Mouse (Mus musculus) MEL (cell line): ENCODE data around the gene Pdzd2. TPM values are rescaled to one million over a fixed set of nuclear protein-coding genes. Genes with fewer than 3 reads are reported as not detected.

Source experiments
- DNase-seq: peaks from one replicate; pipeline ENCODE4 v3.0.0; 2011; ENCODE audit warnings: low read depth, low spot score
- H3K27ac ChIP-seq: 2 replicates; pipeline ENCODE4 v1.5.1; 2012; ENCODE audit warnings: low read depth, mild to moderate bottlenecking, control low read depth, low read length, moderate library complexity; ENCODE audit not compliant: control insufficient read depth
- H3K27me3 ChIP-seq, 2 experiments: fragments of 150-350 bp in 1 of 2; sonication (generic) in 1 of 2; 2 replicates each; pipeline ENCODE4 v1.6.1; 2012; ENCODE audit warnings: low read length in 2 of 2, mild to moderate bottlenecking in 2 of 2, improper control_type of control experiment in 1 of 2, moderate library complexity in 1 of 2; ENCODE audit not compliant: insufficient read depth in 2 of 2, control insufficient read depth in 1 of 2
- H3K36me3 ChIP-seq, 2 experiments: 2 replicates each; pipeline ENCODE4 v1.6.1; 2012 to 2014; ENCODE audit warnings: low read length in 2 of 2, improper control_type of control experiment in 1 of 2, inconsistent platforms in 1 of 2, mild to moderate bottlenecking in 1 of 2; ENCODE audit not compliant: insufficient read depth in 2 of 2, control insufficient read depth in 1 of 2
- H3K4me1 ChIP-seq, 2 experiments: fragments of 150-350 bp in 1 of 2; sonication (generic) in 1 of 2; 2 replicates each; pipeline ENCODE4 v1.6.1; 2012; ENCODE audit warnings: low read length in 2 of 2, improper control_type of control experiment in 1 of 2, mild to moderate bottlenecking in 1 of 2; ENCODE audit not compliant: insufficient read depth in 2 of 2, control insufficient read depth in 1 of 2
- H3K4me3 ChIP-seq, 2 experiments: fragments of 150-350 bp in 1 of 2; sonication (generic) in 1 of 2; 2 replicates each; pipeline ENCODE4 v1.5.1; 2012; ENCODE audit warnings: low read depth in 2 of 2, low read length in 2 of 2, mild to moderate bottlenecking in 2 of 2, moderate library complexity in 2 of 2, control low read depth in 1 of 2, improper control_type of control experiment in 1 of 2; ENCODE audit not compliant: control insufficient read depth in 1 of 2, insufficient read depth in 1 of 2
- H3K79me2 ChIP-seq: 2 replicates; pipeline ENCODE4 v1.6.1; 2012; ENCODE audit warnings: mild to moderate bottlenecking, low read length, moderate library complexity; ENCODE audit not compliant: control insufficient read depth, poor library complexity, insufficient read depth
- H3K9ac ChIP-seq: 2 replicates; pipeline ENCODE4 v1.6.1; 2012; ENCODE audit warnings: low read depth, mild to moderate bottlenecking, control low read depth, low read length, moderate library complexity; ENCODE audit not compliant: control insufficient read depth, poor library complexity, severe bottlenecking
- H3K9me3 ChIP-seq: fragments of 150-350 bp; sonication (generic); replicated peaks from 2 replicates; pipeline ENCODE4 v1.6.1; 2012; ENCODE audit warnings: mild to moderate bottlenecking, low read length, improper control_type of control experiment, moderate library complexity; ENCODE audit not compliant: insufficient read depth
- BHLHE40 ChIP-seq: IDR thresholded peaks from 2 replicates; pipeline ENCODE4 v1.6.1; 2012; ENCODE audit warnings: low read depth, mild to moderate bottlenecking, inconsistent platforms, low read length, improper control_type of control experiment, borderline replicate concordance
- CTCF ChIP-seq, 3 experiments: IDR thresholded peaks in 2 of 3; conservative IDR thresholded peaks in 1 of 3; 2 replicates each; pipeline ENCODE4 v1.5.1; 2011 to 2012; ENCODE audit warnings: low read length in 3 of 3, low read depth in 2 of 3, mild to moderate bottlenecking in 2 of 3, improper control_type of control experiment in 1 of 3, inconsistent platforms in 1 of 3, mixed read lengths in 1 of 3, moderate library complexity in 1 of 3; ENCODE audit not compliant: control insufficient read depth in 1 of 3, insufficient read depth in 1 of 3, poor library complexity in 1 of 3, severe bottlenecking in 1 of 3
- ELF1 ChIP-seq: IDR thresholded peaks from 2 replicates; pipeline ENCODE4 v1.6.1; 2014; ENCODE audit warnings: low read depth, mild to moderate bottlenecking, inconsistent platforms, low read length, improper control_type of control experiment, moderate library complexity
- ETS1 ChIP-seq: IDR thresholded peaks from 2 replicates; pipeline ENCODE4 v1.6.1; 2012; ENCODE audit warnings: low read depth, mild to moderate bottlenecking, inconsistent platforms, low read length, improper control_type of control experiment, moderate library complexity
- HCFC1 ChIP-seq: IDR thresholded peaks from 2 replicates; pipeline ENCODE4 v1.6.1; 2012; ENCODE audit warnings: low read depth, mild to moderate bottlenecking, inconsistent platforms, low read length, improper control_type of control experiment, moderate library complexity
- JUND ChIP-seq: IDR thresholded peaks from 2 replicates; pipeline ENCODE4 v1.6.1; 2011; ENCODE audit warnings: low read depth, mild to moderate bottlenecking, improper control_type of control experiment, low read length
- MAX ChIP-seq: IDR thresholded peaks from 2 replicates; pipeline ENCODE4 v1.6.1; 2011; ENCODE audit warnings: low read length, improper control_type of control experiment
- MEF2A ChIP-seq: IDR thresholded peaks from 2 replicates; pipeline ENCODE4 v1.6.1; 2014; ENCODE audit warnings: low read depth, mild to moderate bottlenecking, inconsistent platforms, low read length, improper control_type of control experiment; ENCODE audit not compliant: poor library complexity, insufficient replicate concordance, severe bottlenecking; ENCODE audit errors: extremely low read depth
- MXI1 ChIP-seq: IDR thresholded peaks from 2 replicates; pipeline ENCODE4 v1.6.1; 2011; ENCODE audit warnings: mild to moderate bottlenecking, low read depth, low read length, improper control_type of control experiment
- MYC ChIP-seq: IDR thresholded peaks from 2 replicates; pipeline ENCODE4 v1.6.1; 2011; ENCODE audit warnings: low read depth, mild to moderate bottlenecking, low read length, improper control_type of control experiment, moderate library complexity
- NELFE ChIP-seq: IDR thresholded peaks from 2 replicates; pipeline ENCODE4 v1.6.1; 2011; ENCODE audit warnings: low read depth, low read length, improper control_type of control experiment
- POLR2AphosphoS2 ChIP-seq: IDR thresholded peaks from 2 replicates; pipeline ENCODE4 v1.6.1; 2011; ENCODE audit warnings: low read length, improper control_type of control experiment
- POLR2AphosphoS5 ChIP-seq: IDR thresholded peaks from 2 replicates; pipeline ENCODE4 v1.6.1; 2012; ENCODE audit warnings: low read depth, borderline replicate concordance, mild to moderate bottlenecking, inconsistent platforms, low read length, moderate library complexity, mixed read lengths
- RAD21 ChIP-seq: IDR thresholded peaks from 2 replicates; pipeline ENCODE4 v1.6.1; 2011; ENCODE audit warnings: mild to moderate bottlenecking, low read depth, low read length, improper control_type of control experiment
- RCOR1 ChIP-seq: IDR thresholded peaks from 2 replicates; pipeline ENCODE4 v1.6.1; 2012; ENCODE audit warnings: low read depth, mild to moderate bottlenecking, inconsistent platforms, low read length, improper control_type of control experiment
- SIN3A ChIP-seq: IDR thresholded peaks from 2 replicates; pipeline ENCODE4 v1.6.1; 2012; ENCODE audit warnings: low read length, improper control_type of control experiment, inconsistent platforms
- SMC3 ChIP-seq: IDR thresholded peaks from 2 replicates; pipeline ENCODE4 v1.6.1; 2011; ENCODE audit warnings: low read depth, low read length, improper control_type of control experiment
- UBTF ChIP-seq: IDR thresholded peaks from 2 replicates; pipeline ENCODE4 v1.6.1; 2012; ENCODE audit warnings: low read depth, mild to moderate bottlenecking, inconsistent platforms, low read length, improper control_type of control experiment, moderate library complexity, borderline replicate concordance; ENCODE audit not compliant: insufficient read depth
- USF2 ChIP-seq, 2 experiments: IDR thresholded peaks; 2 replicates each; pipeline ENCODE4 v1.6.1; 2011 to 2012; ENCODE audit warnings: improper control_type of control experiment in 2 of 2, low read length in 2 of 2, borderline replicate concordance in 1 of 2, inconsistent platforms in 1 of 2, low read depth in 1 of 2, mild to moderate bottlenecking in 1 of 2; ENCODE audit not compliant: insufficient read depth in 1 of 2
- ZC3H11A ChIP-seq: IDR thresholded peaks from 2 replicates; pipeline ENCODE4 v1.6.1; 2012; ENCODE audit warnings: low read depth, mild to moderate bottlenecking, inconsistent platforms, low read length, improper control_type of control experiment
- polyA plus RNA-seq, 2 experiments: library from polyadenylated mRNA; stranded (reverse) in 1 of 2; unstranded in 1 of 2; fragments of >175 nt in 1 of 2; fragments of >200 nt in 1 of 2; gene quantifications; 2 replicates each; pipeline versions ENCODE4 v1.2.1 to v1.2.4; 2012; ENCODE audit warnings: low replicate concordance in 2 of 2, low read depth in 1 of 2; ENCODE audit not compliant: insufficient read length in 2 of 2, insufficient read depth in 1 of 2, missing spikeins in 1 of 2
- total RNA-seq: library from RNA; depleted of rRNA; stranded (reverse); fragments of 300-350 nt; gene quantifications from 2 replicates; pipeline ENCODE4 v1.2.3, GENCODE M21; 2012

Gene Pdzd2
- total and polyA plus RNA-seq, 3 experiments: 0.15 to 0.33 TPM; not detected in 1

DNA sequence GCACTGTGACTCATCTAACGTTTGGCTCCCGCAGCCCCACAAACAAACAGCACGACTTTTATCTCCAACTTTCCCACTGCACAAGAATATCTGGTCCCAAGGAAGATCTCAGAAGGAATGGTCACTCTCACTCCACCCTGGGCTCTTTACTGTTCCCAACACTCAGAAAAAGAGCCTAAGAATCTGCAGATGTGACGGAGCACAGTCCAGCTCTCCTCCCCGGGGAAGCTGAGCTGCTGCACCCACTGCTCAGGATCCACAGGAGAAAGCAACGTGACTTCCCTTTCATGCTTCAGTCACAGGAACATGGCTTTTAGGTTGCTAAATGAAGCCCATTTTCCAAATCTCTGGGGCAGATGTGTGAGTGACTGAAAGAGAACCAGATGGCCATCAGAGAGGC is 311.9 kb downstream of the Pdzd2 start (continued):
- no peak for TF ChIP-seq UBTF
- TF ChIP-seq, all 39 proteins: peak for 0

DNA sequence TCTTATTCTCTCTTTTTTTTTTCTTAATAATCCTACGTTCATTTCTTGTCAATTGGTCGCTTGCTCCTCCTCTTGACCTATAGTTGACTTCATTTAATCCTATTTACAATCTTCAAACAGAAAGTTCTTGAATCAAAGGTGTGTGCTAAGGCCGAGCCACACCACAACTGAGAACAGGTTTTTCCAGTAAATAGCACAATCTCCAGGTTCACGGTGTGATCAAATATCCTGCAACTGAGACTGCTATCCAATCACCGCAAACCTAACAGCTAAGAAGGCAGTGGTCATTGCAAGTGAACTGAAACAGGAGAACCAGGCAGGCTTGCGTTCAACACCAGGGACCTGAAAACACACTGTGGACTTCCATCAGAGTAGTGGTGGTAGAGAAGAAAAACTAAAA is 313.4 kb downstream of the Pdzd2 start:
- Histone ChIP-seq H3K27ac (no peak overlapping the region), H3K27me3 (peaks cover 0 to 2% of the 10 kb centered on the region in 2 experiments; a peak in 3 of 4 replicates), H3K79me2 (no peaks in the 10 kb centered on the region), H3K9ac (no peak overlapping the region), H3K4me1 (no peaks in the 10 kb centered on the region), H3K9me3 (no peaks in the 10 kb centered on the region), H3K4me3 (no peak overlapping the region), H3K36me3 (no peaks in the 10 kb centered on the region)
- DNase-seq: no peak
- TF ChIP-seq MYC (no peak), MEF2A (no peak), SIN3A (no peak), RAD21 (no peak), ZC3H11A (no peak), MXI1 (no peak), JUND (no peak), HCFC1 (no peak), RCOR1 (no peak), ELF1 (no peak), BHLHE40 (no peak), SMC3 (no peak), CTCF (IDR thresholded peaks at IDR 0.05 in 2 of 3, conservative IDR thresholded peaks at IDR 0.05 in 1 of 3; ENCODE audit: control insufficient read depth in 1 of 3, insufficient read depth in 1 of 3, low read depth in 2 of 3, low read length in 3 of 3, poor library complexity in 1 of 3, severe bottlenecking in 1 of 3) (no peak), POLR2AphosphoS5 (no peak), POLR2AphosphoS2 (no peak)

DNA sequence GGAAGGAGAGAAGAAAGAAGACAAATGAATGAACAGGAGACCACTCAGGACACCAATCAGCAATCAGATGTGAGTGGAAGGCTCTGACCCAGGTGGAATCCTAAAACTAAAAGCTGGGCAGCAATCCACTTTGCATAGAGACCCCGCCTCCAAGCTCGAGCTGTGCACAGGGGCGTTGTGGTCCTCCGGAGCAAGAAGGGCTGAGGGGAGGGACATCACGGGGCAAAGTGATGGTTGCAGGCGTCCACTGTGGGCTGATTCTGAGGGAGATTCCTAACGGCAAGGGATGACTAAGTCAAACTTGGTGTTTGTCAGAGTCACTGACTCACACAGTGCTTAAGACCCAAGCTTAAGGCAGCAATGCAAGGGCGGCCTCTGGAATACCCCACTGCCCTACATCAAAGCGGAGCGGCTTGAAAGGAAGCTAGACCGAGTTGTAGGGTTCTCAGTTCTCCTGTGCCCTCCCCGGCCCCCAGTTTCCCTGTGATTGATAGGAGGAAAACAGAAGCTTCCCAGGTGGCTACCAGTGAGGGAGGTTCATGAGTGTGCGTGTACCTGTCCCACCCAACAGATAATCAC is 314.6 kb downstream of the Pdzd2 start:
- DNase-seq: no peak
- H3K9me3 ChIP-seq: no peaks in the 10 kb centered on the region
- TF ChIP-seq MAX (no peak), MEF2A (no peak), ZC3H11A (no peak), ETS1 (no peak), NELFE (no peak), USF2 (IDR thresholded peaks at IDR 0.05; ENCODE audit: borderline replicate concordance in 1 of 2, insufficient read depth in 1 of 2, low read depth in 1 of 2, low read length in 2 of 2) (no peak), CTCF (IDR thresholded peaks at IDR 0.05 in 2 of 3, conservative IDR thresholded peaks at IDR 0.05 in 1 of 3; ENCODE audit: control insufficient read depth in 1 of 3, insufficient read depth in 1 of 3, low read depth in 2 of 3, low read length in 3 of 3, poor library complexity in 1 of 3, severe bottlenecking in 1 of 3) (no peak)
- TF ChIP-seq, all 39 proteins: peak for 0
- Histone ChIP-seq H3K4me3 (no peak overlapping the region), H3K79me2 (no peaks in the 10 kb centered on the region), H3K9ac (no peak overlapping the region), H3K4me1 (peaks cover 0 to 4% of the 10 kb centered on the region in 2 experiments; a peak in 1 of 4 replicates), H3K27ac (no peak overlapping the region), H3K27me3 (peaks cover 0 to 2% of the 10 kb centered on the region in 2 experiments), H3K36me3 (peaks cover 0 to 2% of the 10 kb centered on the region in 2 experiments; a peak in 1 of 4 replicates)
